Mouse (Mus musculus) v-Abl transformed pro-B cells (cell line): ENCODE measurements around the gene Dydc2.

Experiments
- in situ Hi-C, 2 experiments: fragments of 400-800 bp; cut with MboI; formaldehyde crosslinking; loops; one replicate each; pipeline ENCODE4 v1.15.1; 2025; ENCODE audit not compliant: unreplicated experiment in 2 of 2

Dydc2 gene

GRCm38 (mm10) chr14:41050471-41050870 is 18.5 kb downstream of the Dydc2 start:
- in situ Hi-C loops: no loop called here

GRCm38 (mm10) chr14:41047402-41047801 is 21.6 kb downstream of the Dydc2 start:
- in situ Hi-C loops: loop anchor here (5.0 to 10.0 kb wide), 2 partner anchors 115 to 1513 kb away; no protein-coding TSS in a partner anchor

- in situ Hi-C loops: loop anchor here (5.0 to 10.0 kb wide), 3 partner anchors 123 to 1498 kb away; no protein-coding TSS in a partner anchor
These were observed 33.7 kb downstream of the Dydc2 start for GRCm38 (mm10) chr14:41035146-41035798.

- in situ Hi-C loops: loop anchor here (5.0 to 10.0 kb wide), 3 partner anchors 56 to 239 kb away; no protein-coding TSS in a partner anchor
These were observed 35.6 kb downstream of the Dydc2 start for GRCm38 (mm10) chr14:41033135-41034110.

- in situ Hi-C loops: loop anchor here (5.0 to 10.0 kb wide), 3 partner anchors 54 to 236 kb away; no protein-coding TSS in a partner anchor
These were observed 38.0 kb downstream of the Dydc2 start for GRCm38 (mm10) chr14:41030989-41031513.

- in situ Hi-C loops: no loop called here
These were observed 39.7 kb downstream of the Dydc2 start for GRCm38 (mm10) chr14:41029303-41029702.

- in situ Hi-C loops: no loop called here
These were observed 43.3 kb downstream of the Dydc2 start for GRCm38 (mm10) chr14:41025594-41026284.

GRCm38 (mm10) chr14:41025087-41025486 is 43.9 kb downstream of the Dydc2 start:
- in situ Hi-C loops: no loop called here

GRCm38 (mm10) chr14:41021246-41021645 is 47.8 kb downstream of the Dydc2 start:
- in situ Hi-C loops: loop anchor here in 1 of 2 experiments (25.0 kb wide), 1 partner anchor 1634 kb away; no protein-coding TSS in a partner anchor

GRCm38 (mm10) chr14:41017460-41017859 is 51.5 kb downstream of the Dydc2 start:
- in situ Hi-C loops: loop anchor here in 1 of 2 experiments (25.0 kb wide), 1 partner anchor 1630 kb away; no protein-coding TSS in a partner anchor

- in situ Hi-C loops: loop anchor here in 1 of 2 experiments (25.0 kb wide), 1 partner anchor 1627 kb away; no protein-coding TSS in a partner anchor
These were observed 54.2 kb downstream of the Dydc2 start for GRCm38 (mm10) chr14:41014701-41015240.

GRCm38 (mm10) chr14:41013630-41014613 is 55.1 kb downstream of the Dydc2 start, which contains the start of gene Fam213a:
Fam213a (minus strand) TSS chr14:41013788.
- in situ Hi-C loops: loop anchor here in 1 of 2 experiments (25.0 kb wide), 1 partner anchor 1627 kb away; no protein-coding TSS in a partner anchor

GRCm38 (mm10) chr14:41013143-41013542 is 55.9 kb downstream of the Dydc2 start:
- in situ Hi-C loops: loop anchor here in 1 of 2 experiments (25.0 kb wide), 1 partner anchor 1626 kb away; no protein-coding TSS in a partner anchor

GRCm38 (mm10) chr14:41011916-41012315 is 57.1 kb downstream of the Dydc2 start:
- in situ Hi-C loops: loop anchor here in 1 of 2 experiments (25.0 kb wide), 1 partner anchor 1625 kb away; no protein-coding TSS in a partner anchor

GRCm38 (mm10) chr14:41008138-41008537 is 60.9 kb downstream of the Dydc2 start:
- in situ Hi-C loops: loop anchor here in 1 of 2 experiments (25.0 kb wide), 1 partner anchor 1621 kb away; no protein-coding TSS in a partner anchor

- in situ Hi-C loops: loop anchor here in 1 of 2 experiments (25.0 kb wide), 1 partner anchor 1620 kb away; no protein-coding TSS in a partner anchor
These were observed 61.4 kb downstream of the Dydc2 start for GRCm38 (mm10) chr14:41007641-41008040.

GRCm38 (mm10) chr14:41006899-41007298 is 62.1 kb downstream of the Dydc2 start:
- in situ Hi-C loops: loop anchor here in 1 of 2 experiments (25.0 kb wide), 1 partner anchor 1620 kb away; no protein-coding TSS in a partner anchor

- in situ Hi-C loops: loop anchor here in 1 of 2 experiments (25.0 kb wide), 1 partner anchor 1619 kb away; no protein-coding TSS in a partner anchor
These were observed 62.7 kb downstream of the Dydc2 start for GRCm38 (mm10) chr14:41006263-41006662.
